Mouse (Mus musculus): ENCODE measurements around the gene Scaper. TPM values are rescaled to one million over a fixed set of nuclear protein-coding genes. Genes with fewer than 3 reads are reported as not detected.

Scaper gene
- polyA plus RNA-seq, 1 experiment from 2014 or later: 27.6 TPM

GRCm38 (mm10) chr9:55545556-55546175 is 392.3 kb downstream of the Scaper start:
- ATAC-seq: no peak
- WGBS: 3% methylated on average over 41 of the region's 41 CpGs
- H3K36me3 ChIP-seq (ENCODE audit: control insufficient read depth, insufficient read depth, low read length): no peaks in the 10 kb centered on the region
- peak overlapping the region; percentile 27; the same call in 1 of the 2 replicates for H3K4me3 ChIP-seq (ENCODE audit: low read depth, low read length)
- H3K27me3 ChIP-seq (replicated peaks; ENCODE audit: control insufficient read depth, insufficient read depth, low read length): peaks cover 91% of the 10 kb centered on the region
- no peaks in the 10 kb centered on the region for H3K9me3 ChIP-seq (replicated peaks; ENCODE audit: control insufficient read depth, low read length)
- DNase-seq (ENCODE audit: low spot score): peak; percentile 7
- no peak overlapping the region for H3K27ac ChIP-seq (ENCODE audit: low read depth, low read length)
- peaks cover 9% of the 10 kb centered on the region for H3K4me1 ChIP-seq (ENCODE audit: control insufficient read depth, insufficient read depth, low read length)
- no peak overlapping the region; the same call in 1 of the 2 replicates for H3K4me2 ChIP-seq (ENCODE audit: low read length)
- no peak overlapping the region for H3K9ac ChIP-seq (ENCODE audit: low read length)

GRCm38 (mm10) chr9:55544861-55545555 is 392.9 kb downstream of the Scaper start:
- DNase-seq (ENCODE audit: low spot score) (peak; percentile 19), ATAC-seq (no peak)
- Histone ChIP-seq H3K9me3 (replicated peaks; ENCODE audit: control insufficient read depth, low read length) (no peaks in the 10 kb centered on the region), H3K27me3 (replicated peaks; ENCODE audit: control insufficient read depth, insufficient read depth, low read length) (peaks cover 90% of the 10 kb centered on the region), H3K4me1 (ENCODE audit: control insufficient read depth, insufficient read depth, low read length) (peaks cover 9% of the 10 kb centered on the region), H3K9ac (ENCODE audit: low read length) (no peak overlapping the region), H3K36me3 (ENCODE audit: control insufficient read depth, insufficient read depth, low read length) (no peaks in the 10 kb centered on the region), H3K4me3 (ENCODE audit: low read depth, low read length) (no peak overlapping the region), H3K27ac (ENCODE audit: low read depth, low read length) (no peak overlapping the region), H3K4me2 (ENCODE audit: low read length) (no peak overlapping the region)
- 2% methylated on average over 30 of the region's 30 CpGs for WGBS

GRCm38 (mm10) chr9:55543703-55544401 is 394.1 kb downstream of the Scaper start:
- H3K9me3 ChIP-seq (replicated peaks; ENCODE audit: control insufficient read depth, low read length): no peaks in the 10 kb centered on the region
- peak overlapping the region; percentile 14; the same call in 1 of the 2 replicates for H3K4me3 ChIP-seq (ENCODE audit: low read depth, low read length)
- WGBS: under 1% methylated on average over 46 of the region's 46 CpGs
- H3K36me3 ChIP-seq (ENCODE audit: control insufficient read depth, insufficient read depth, low read length): no peaks in the 10 kb centered on the region
- H3K27me3 ChIP-seq (replicated peaks; ENCODE audit: control insufficient read depth, insufficient read depth, low read length): peaks cover 86% of the 10 kb centered on the region
- peak overlapping the region; percentile 27; the same call in 1 of the 2 replicates for H3K4me2 ChIP-seq (ENCODE audit: low read length)
- H3K9ac ChIP-seq (ENCODE audit: low read length): no peak overlapping the region
- peaks cover 9% of the 10 kb centered on the region for H3K4me1 ChIP-seq (ENCODE audit: control insufficient read depth, insufficient read depth, low read length)
- ATAC-seq (no peak), DNase-seq (ENCODE audit: low spot score) (peak; percentile 37)
- H3K27ac ChIP-seq (ENCODE audit: low read depth, low read length): no peak overlapping the region

GRCm38 (mm10) chr9:55543336-55543702 is 394.6 kb downstream of the Scaper start:
- Histone ChIP-seq H3K27me3 (replicated peaks; ENCODE audit: control insufficient read depth, insufficient read depth, low read length) (peaks cover 86% of the 10 kb centered on the region), H3K9ac (ENCODE audit: low read length) (no peak overlapping the region), H3K27ac (ENCODE audit: low read depth, low read length) (no peak overlapping the region), H3K36me3 (ENCODE audit: control insufficient read depth, insufficient read depth, low read length) (no peaks in the 10 kb centered on the region), H3K9me3 (replicated peaks; ENCODE audit: control insufficient read depth, low read length) (no peaks in the 10 kb centered on the region), H3K4me2 (ENCODE audit: low read length) (no peak overlapping the region), H3K4me1 (ENCODE audit: control insufficient read depth, insufficient read depth, low read length) (peaks cover 9% of the 10 kb centered on the region), H3K4me3 (ENCODE audit: low read depth, low read length) (no peak overlapping the region)
- ATAC-seq: no peak
- no peak for DNase-seq (ENCODE audit: low spot score)
- WGBS: 3% methylated on average over 8 of the region's 8 CpGs

GRCm38 (mm10) chr9:55542366-55543325 is 395.3 kb downstream of the Scaper start:
- no peak overlapping the region for H3K27ac ChIP-seq (ENCODE audit: low read depth, low read length)
- ATAC-seq: no peak
- peaks cover 9% of the 10 kb centered on the region for H3K4me1 ChIP-seq (ENCODE audit: control insufficient read depth, insufficient read depth, low read length)
- peak overlapping the region; percentile 67 for H3K4me2 ChIP-seq (ENCODE audit: low read length)
- peaks cover 85% of the 10 kb centered on the region for H3K27me3 ChIP-seq (replicated peaks; ENCODE audit: control insufficient read depth, insufficient read depth, low read length)
- H3K36me3 ChIP-seq (ENCODE audit: control insufficient read depth, insufficient read depth, low read length): no peaks in the 10 kb centered on the region
- DNase-seq (ENCODE audit: low spot score): peak; percentile 22
- 2% methylated on average over 58 of the region's 59 CpGs for WGBS
- no peak overlapping the region for H3K9ac ChIP-seq (ENCODE audit: low read length)
- peak overlapping the region; percentile 21 for H3K4me3 ChIP-seq (ENCODE audit: low read depth, low read length)
- H3K9me3 ChIP-seq (replicated peaks; ENCODE audit: control insufficient read depth, low read length): no peaks in the 10 kb centered on the region

- Histone ChIP-seq H3K4me2 (ENCODE audit: low read length) (peak overlapping the region; percentile 67), H3K36me3 (ENCODE audit: control insufficient read depth, insufficient read depth, low read length) (no peaks in the 10 kb centered on the region), H3K4me1 (ENCODE audit: control insufficient read depth, insufficient read depth, low read length) (peaks cover 9% of the 10 kb centered on the region), H3K27ac (ENCODE audit: low read depth, low read length) (no peak overlapping the region), H3K27me3 (replicated peaks; ENCODE audit: control insufficient read depth, insufficient read depth, low read length) (peaks cover 85% of the 10 kb centered on the region), H3K4me3 (ENCODE audit: low read depth, low read length) (peak overlapping the region; percentile 37), H3K9ac (ENCODE audit: low read length) (no peak overlapping the region), H3K9me3 (replicated peaks; ENCODE audit: control insufficient read depth, low read length) (no peaks in the 10 kb centered on the region)
- 1% methylated on average over 58 of the region's 59 CpGs for WGBS
- DNase-seq (ENCODE audit: low spot score) (peak; percentile 18), ATAC-seq (no peak)
Measured at GRCm38 (mm10) chr9:55541681-55542365, 396.1 kb downstream of the Scaper start.

- peak overlapping the region; percentile 37 for H3K4me3 ChIP-seq (ENCODE audit: low read depth, low read length)
- ATAC-seq: peak; percentile 97
- H3K4me2 ChIP-seq (ENCODE audit: low read length): peak overlapping the region; percentile 67
- peaks cover 80% of the 10 kb centered on the region for H3K27me3 ChIP-seq (replicated peaks; ENCODE audit: control insufficient read depth, insufficient read depth, low read length)
- H3K4me1 ChIP-seq (ENCODE audit: control insufficient read depth, insufficient read depth, low read length): peaks cover 6% of the 10 kb centered on the region
- no peaks in the 10 kb centered on the region for H3K36me3 ChIP-seq (ENCODE audit: control insufficient read depth, insufficient read depth, low read length)
- peak; percentile 95 for DNase-seq (ENCODE audit: low spot score)
- no peaks in the 10 kb centered on the region for H3K9me3 ChIP-seq (replicated peaks; ENCODE audit: control insufficient read depth, low read length)
- peak overlapping the region; percentile 21 for H3K9ac ChIP-seq (ENCODE audit: low read length)
- under 1% methylated on average over 28 of the region's 28 CpGs for WGBS
- no peak overlapping the region for H3K27ac ChIP-seq (ENCODE audit: low read depth, low read length)
Measured at GRCm38 (mm10) chr9:55540888-55541287, 397.0 kb downstream of the Scaper start.

GRCm38 (mm10) chr9:55540391-55540770 is 397.5 kb downstream of the Scaper start:
- DNase-seq (ENCODE audit: low spot score) (peak; percentile 17), ATAC-seq (peak; percentile 18; the same call in 1 of the 2 replicates)
- no peak overlapping the region for H3K27ac ChIP-seq (ENCODE audit: low read depth, low read length)
- WGBS: 0% methylated on average over 12 of the region's 12 CpGs
- no peaks in the 10 kb centered on the region for H3K36me3 ChIP-seq (ENCODE audit: control insufficient read depth, insufficient read depth, low read length)
- no peaks in the 10 kb centered on the region for H3K9me3 ChIP-seq (replicated peaks; ENCODE audit: control insufficient read depth, low read length)
- H3K27me3 ChIP-seq (replicated peaks; ENCODE audit: control insufficient read depth, insufficient read depth, low read length): peaks cover 75% of the 10 kb centered on the region
- H3K4me1 ChIP-seq (ENCODE audit: control insufficient read depth, insufficient read depth, low read length): peaks cover 5% of the 10 kb centered on the region
- H3K4me2 ChIP-seq (ENCODE audit: low read length): peak overlapping the region; percentile 67
- H3K4me3 ChIP-seq (ENCODE audit: low read depth, low read length): peak overlapping the region; percentile 37
- H3K9ac ChIP-seq (ENCODE audit: low read length): peak overlapping the region; percentile 21

All from forebrain, embryonic 14.5 days (tissue).